Mouse (Mus musculus): ENCODE results near the gene 2610528J11Rik.
"Not testable (repeated sequence)": the region's sequence is repeated elsewhere in the genome, so short reads cannot be mapped to it uniquely, and the experiment has no call there.

Gene 2610528J11Rik

GRCm38 (mm10) chr4:118526408-118527334 lies at the start of gene 2610528J11Rik:
TSS of gene 2610528J11Rik (plus strand) at chr4:118526999.
- DNase-seq (ENCODE audit: low spot score in 2 of 2) = no peak

GRCm38 (mm10) chr4:118489717-118490132 lies 37.1 kb upstream of the 2610528J11Rik start, which contains the start of gene Tie1:
TSS of gene Tie1 (minus strand) at chr4:118490061.
- peak; percentile 84 to 95 for DNase-seq (ENCODE audit: low spot score in 2 of 2)

- no peak for DNase-seq (ENCODE audit: low spot score in 2 of 2)
Measured at GRCm38 (mm10) chr4:118490461-118490860, 36.3 kb upstream of the 2610528J11Rik start.

GRCm38 (mm10) chr4:118500171-118500724 lies 26.6 kb upstream of the 2610528J11Rik start:
- DNase-seq (ENCODE audit: low spot score in 2 of 2) = peak; percentile 73 to 85

GRCm38 (mm10) chr4:118500792-118501191 lies 26.0 kb upstream of the 2610528J11Rik start:
- DNase-seq (ENCODE audit: low spot score in 2 of 2) = no peak

- peak; percentile 30 to 66 for DNase-seq (ENCODE audit: low spot score in 2 of 2)
Measured at GRCm38 (mm10) chr4:118505551-118505950, 21.2 kb upstream of the 2610528J11Rik start.

GRCm38 (mm10) chr4:118507171-118507570 lies 19.6 kb upstream of the 2610528J11Rik start:
- not testable (repeated sequence) for DNase-seq (ENCODE audit: low spot score in 2 of 2)

- DNase-seq (ENCODE audit: low spot score in 2 of 2) = peak; percentile 43 to 70
Measured at GRCm38 (mm10) chr4:118509050-118509449, 17.7 kb upstream of the 2610528J11Rik start.

- DNase-seq (ENCODE audit: low spot score in 2 of 2) = peak; percentile 46 to 64
Measured at GRCm38 (mm10) chr4:118516699-118517496, 9.9 kb upstream of the 2610528J11Rik start.

GRCm38 (mm10) chr4:118517497-118518146 lies 9.2 kb upstream of the 2610528J11Rik start:
- DNase-seq (ENCODE audit: low spot score in 2 of 2) = no peak

- DNase-seq (ENCODE audit: low spot score in 2 of 2) = no peak
Measured at GRCm38 (mm10) chr4:118518208-118518607, 8.6 kb upstream of the 2610528J11Rik start.

- no peak for DNase-seq (ENCODE audit: low spot score in 2 of 2)
Measured at GRCm38 (mm10) chr4:118522248-118522647, 4.6 kb upstream of the 2610528J11Rik start.

- no peak for DNase-seq (ENCODE audit: low spot score in 2 of 2)
Measured at GRCm38 (mm10) chr4:118523976-118524375, 2.8 kb upstream of the 2610528J11Rik start.

- DNase-seq (ENCODE audit: low spot score in 2 of 2) = no peak
Measured at GRCm38 (mm10) chr4:118525779-118526178, 1.0 kb upstream of the 2610528J11Rik start.

GRCm38 (mm10) chr4:118527335-118527681 lies 509 bp downstream of the 2610528J11Rik start:
- DNase-seq (ENCODE audit: low spot score in 2 of 2) = no peak

- DNase-seq (ENCODE audit: low spot score in 2 of 2) = no peak
Measured at GRCm38 (mm10) chr4:118527720-118528119, 921 bp downstream of the 2610528J11Rik start.

GRCm38 (mm10) chr4:118532663-118533062 lies 5.9 kb downstream of the 2610528J11Rik start:
- DNase-seq (ENCODE audit: low spot score in 2 of 2) = no peak

- DNase-seq (ENCODE audit: low spot score in 2 of 2) = no peak
Measured at GRCm38 (mm10) chr4:118533156-118533555, 6.4 kb downstream of the 2610528J11Rik start.

- no peak for DNase-seq (ENCODE audit: low spot score in 2 of 2)
Measured at GRCm38 (mm10) chr4:118533605-118534004, 6.8 kb downstream of the 2610528J11Rik start.

GRCm38 (mm10) chr4:118535610-118536009 lies 8.8 kb downstream of the 2610528J11Rik start:
- DNase-seq (ENCODE audit: low spot score in 2 of 2) = no peak

GRCm38 (mm10) chr4:118537801-118538200 lies 11.0 kb downstream of the 2610528J11Rik start:
- DNase-seq (ENCODE audit: low spot score in 2 of 2) = no peak
